Comparison of ENCODE assay signal across 8 mouse cellular contexts in the genomic region with DNA sequence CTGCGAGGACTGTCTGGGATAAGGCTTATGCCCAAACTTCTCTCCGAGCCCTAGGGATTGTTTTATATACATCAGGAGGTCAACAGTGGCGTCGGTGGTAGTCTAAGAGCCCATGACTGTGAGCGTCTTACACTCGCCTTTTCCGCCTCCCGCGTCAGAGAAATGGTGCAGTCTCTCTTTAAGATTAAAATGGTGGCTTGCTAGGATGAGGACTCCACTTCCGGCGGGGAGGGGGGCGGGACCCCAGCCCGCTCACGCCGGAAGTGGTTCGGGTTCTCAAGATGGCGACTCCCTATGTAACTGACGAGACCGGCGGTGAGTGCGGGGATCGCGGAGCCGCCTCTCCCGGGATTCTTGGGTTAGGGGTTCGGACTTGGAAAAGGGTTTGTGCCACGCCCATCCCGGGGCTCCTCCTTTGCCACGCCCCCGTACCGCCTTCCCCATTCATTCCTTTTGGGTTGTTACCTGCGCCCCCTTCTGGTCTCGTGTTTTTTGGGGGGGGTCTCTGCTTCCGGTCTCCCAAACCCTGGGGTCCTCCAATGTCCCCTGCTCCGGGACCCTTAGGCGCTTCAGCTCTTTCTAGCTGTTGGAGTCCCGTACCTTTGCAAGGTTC. TPM values are rescaled to one million over a fixed set of nuclear protein-coding genes. Genes with fewer than 3 reads are reported as not detected.
DNase-seq lines count a peak whose midpoint lies in the region; ATAC-seq lines count a peak whose summit lies in the region.

No protein-coding gene starts in this region.

- H3K27ac ChIP-seq in limb, embryonic 10.5 days, result peak overlapping the region; percentile 96
- H3K27ac ChIP-seq in midbrain, embryonic 12.5 days (replicated peaks), result peak overlapping the region; percentile 91

- peak overlapping the region; percentile 74 for H3K4me3 ChIP-seq in limb, embryonic 10.5 days
- H3K4me3 ChIP-seq in midbrain, embryonic 12.5 days, result peak overlapping the region; percentile 67

- peaks cover 19% of the 10 kb centered on the region for H3K36me3 ChIP-seq in limb, embryonic 10.5 days
- peaks cover 9% of the 10 kb centered on the region for H3K36me3 ChIP-seq in midbrain, embryonic 12.5 days

- under 1% methylated on average over 37 of the region's 37 CpGs for WGBS in limb, embryonic 10.5 days
- WGBS in midbrain, embryonic 12.5 days, result under 1% methylated on average over 37 of the region's 37 CpGs

- H3K4me1 ChIP-seq in limb, embryonic 10.5 days, result peaks cover 41% of the 10 kb centered on the region
- peaks cover 32% of the 10 kb centered on the region for H3K4me1 ChIP-seq in midbrain, embryonic 12.5 days

- peak overlapping the region; percentile 83 for H3K9ac ChIP-seq in midbrain, embryonic 12.5 days (replicated peaks)

- peaks cover 26% of the 10 kb centered on the region for H3K27me3 ChIP-seq in limb, embryonic 10.5 days (ENCODE audit: low read depth, poor library complexity, severe bottlenecking)
- H3K27me3 ChIP-seq in midbrain, embryonic 12.5 days, result peaks cover 33% of the 10 kb centered on the region

- H3K4me2 ChIP-seq in midbrain, embryonic 12.5 days (replicated peaks), result peak overlapping the region; percentile 89

- DNase-seq in 3134 (ENCODE audit: extremely low read depth, insufficient read length, low spot score), result peak; percentile 98
- peak; percentile 86 for DNase-seq in adrenal gland, postnatal 10 days
- DNase-seq in embryo, embryonic 9.5 days (ENCODE audit: extremely low spot score), result peak; percentile 91
- DNase-seq in gastrocnemius, postnatal 4 days (ENCODE audit: low spot score in 2 of 2), result peak; percentile 45 to 75
- DNase-seq in kidney, adult 11 months, result peak; percentile 77
- DNase-seq in limb, embryonic 10.5 days (ENCODE audit: low spot score), result peak; percentile 95
- DNase-seq in spleen, adult 18-20 months, result peak; percentile 67 to 76

- ATAC-seq in midbrain, embryonic 12.5 days (ENCODE audit: low FRiP score, low read depth), result peak; percentile 93

- no peaks in the 10 kb centered on the region for H3K9me3 ChIP-seq in limb, embryonic 10.5 days (replicated peaks)
- H3K9me3 ChIP-seq in midbrain, embryonic 12.5 days, result no peaks in the 10 kb centered on the region

RNA-seq across cellular contexts. Expression of gene Pym1, which starts 0.7 kb away (rescaled TPM):
- total RNA-seq in adrenal gland, postnatal 10 days (2021), result 10 to 100 TPM; 24.3 to 26.3 TPM
- 10 to 100 TPM; 18.3 to 22.1 TPM for total RNA-seq in gastrocnemius, postnatal 4 days (2021)
- 61.0 and 63.1 TPM in 2 replicates for polyA plus RNA-seq in limb, embryonic 10.5 days (2016; fragmentation: Nextera tagmentation; extraction: Ambion mirVana)
- polyA plus RNA-seq in midbrain, embryonic 12.5 days (2016; fragmentation: Nextera tagmentation; extraction: Ambion mirVana), result 50.5 and 54.6 TPM in 2 replicates

RNA-seq across cellular contexts. Expression of gene Dgka, which starts 3.7 kb away (rescaled TPM):
- total RNA-seq in adrenal gland, postnatal 10 days (2021), result 10 to 100 TPM; 16.2 to 17.2 TPM
- 1 to 10 TPM; 6.7 TPM for total RNA-seq in gastrocnemius, postnatal 4 days (2021)
- 3.7 and 5.0 TPM in 2 replicates for polyA plus RNA-seq in limb, embryonic 10.5 days (2016; fragmentation: Nextera tagmentation; extraction: Ambion mirVana)
- 3.9 and 4.8 TPM in 2 replicates for polyA plus RNA-seq in midbrain, embryonic 12.5 days (2016; fragmentation: Nextera tagmentation; extraction: Ambion mirVana)

RNA-seq across cellular contexts. Expression of gene Mmp19, which starts 42.4 kb away (rescaled TPM):
- 10 to 100 TPM; 22.1 to 23.9 TPM for total RNA-seq in adrenal gland, postnatal 10 days (2021)
- 1 to 10 TPM; 2.8 to 3.0 TPM for total RNA-seq in gastrocnemius, postnatal 4 days (2021)
- polyA plus RNA-seq in limb, embryonic 10.5 days (2016; fragmentation: Nextera tagmentation; extraction: Ambion mirVana), result 0.21 and 0.30 TPM in 2 replicates
- polyA plus RNA-seq in midbrain, embryonic 12.5 days (2016; fragmentation: Nextera tagmentation; extraction: Ambion mirVana), result 0.61 and 0.97 TPM in 2 replicates

RNA-seq across cellular contexts. Expression of gene Cdk2, which starts 43.5 kb away (rescaled TPM):
- total RNA-seq in adrenal gland, postnatal 10 days (2021), result 10 to 100 TPM; 33.2 to 38.6 TPM
- total RNA-seq in gastrocnemius, postnatal 4 days (2021), result 10 to 100 TPM; 38.7 to 42.8 TPM
- polyA plus RNA-seq in limb, embryonic 10.5 days (2016; fragmentation: Nextera tagmentation; extraction: Ambion mirVana), result 136 and 150 TPM in 2 replicates
- 76.4 and 85.5 TPM in 2 replicates for polyA plus RNA-seq in midbrain, embryonic 12.5 days (2016; fragmentation: Nextera tagmentation; extraction: Ambion mirVana)

RNA-seq across cellular contexts. Expression of gene Pmel, which starts 44.4 kb away (rescaled TPM):
- 1 to 10 TPM; 2.1 to 2.7 TPM for total RNA-seq in adrenal gland, postnatal 10 days (2021)
- total RNA-seq in gastrocnemius, postnatal 4 days (2021), result 1 to 10 TPM; 4.0 to 5.2 TPM
- polyA plus RNA-seq in limb, embryonic 10.5 days (2016; fragmentation: Nextera tagmentation; extraction: Ambion mirVana), result 0.25 and 0.55 TPM in 2 replicates
- polyA plus RNA-seq in midbrain, embryonic 12.5 days (2016; fragmentation: Nextera tagmentation; extraction: Ambion mirVana), result 0.90 and 1.1 TPM in 2 replicates

Comparison
In these comparisons a context has a peak if more than half of its experiments do, and no peak if none do; other contexts are left out.
1. Peak in every context shown above with its lines: DNase-seq, ATAC-seq, H3K4me3 ChIP-seq and H3K27ac ChIP-seq.
2. RNA of gene Mmp19, which starts 42.4 kb away (total RNA-seq): 22.1 to 23.9 TPM in adrenal gland, postnatal 10 days; 2.8 to 3.0 TPM in gastrocnemius, postnatal 4 days; every median in the first group is over 4 times any median in the second.